Mouse (Mus musculus): ENCODE data around the gene Hsdl1.

- TF ChIP-seq CTCF (IDR thresholded peaks at IDR 0.05; ENCODE audit: low read depth), result no peak
- TF ChIP-seq EP300 (optimal IDR thresholded peaks at IDR 0.05), result no peak
These were observed 58.3 kb downstream of the Hsdl1 start for GRCm38 (mm10) chr8:119516674-119517073.

Measured in stomach, postnatal 0 days (tissue).